Mouse (Mus musculus) natural killer cell, adult 2 months (primary cell): ENCODE measurements around the gene Synpo2.

ENCODE experiments used
- DNase-seq, 2 experiments: peaks; one replicate each; pipeline ENCODE4 v3.0.0; 2022; ENCODE audit warnings: low spot score in 2 of 2

The Synpo2 gene

DNA sequence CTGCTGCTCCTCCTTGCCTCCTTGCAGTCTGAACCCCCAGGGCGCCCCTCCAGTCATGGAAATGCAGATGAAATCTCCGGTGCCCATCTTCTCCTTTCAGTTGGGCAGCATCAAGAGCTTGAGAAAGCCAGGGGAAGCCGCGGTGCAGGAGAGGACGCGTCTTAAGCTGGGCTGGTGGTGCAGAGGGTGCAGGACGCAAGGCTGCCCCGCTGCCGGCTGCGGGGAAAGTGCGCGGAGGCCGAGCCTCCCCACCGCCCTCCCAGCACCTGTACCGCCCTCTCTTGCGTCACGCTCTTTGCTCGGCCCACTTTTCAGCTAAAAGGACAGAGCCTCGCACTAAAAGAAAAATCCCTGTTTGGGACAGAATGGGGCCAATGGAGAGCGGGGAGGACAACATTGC lies at the start of gene Synpo2:
Gene Synpo2, minus strand, starts transcription at position 229 of the 400 bp plus-strand sequence.
- peak in 1 of 2 experiments; percentile 6 for DNase-seq

- no peak for DNase-seq
Observed at GRCm38 (mm10) chr3:123285649-123286048, 49.7 kb upstream of the Synpo2 start.

DNA sequence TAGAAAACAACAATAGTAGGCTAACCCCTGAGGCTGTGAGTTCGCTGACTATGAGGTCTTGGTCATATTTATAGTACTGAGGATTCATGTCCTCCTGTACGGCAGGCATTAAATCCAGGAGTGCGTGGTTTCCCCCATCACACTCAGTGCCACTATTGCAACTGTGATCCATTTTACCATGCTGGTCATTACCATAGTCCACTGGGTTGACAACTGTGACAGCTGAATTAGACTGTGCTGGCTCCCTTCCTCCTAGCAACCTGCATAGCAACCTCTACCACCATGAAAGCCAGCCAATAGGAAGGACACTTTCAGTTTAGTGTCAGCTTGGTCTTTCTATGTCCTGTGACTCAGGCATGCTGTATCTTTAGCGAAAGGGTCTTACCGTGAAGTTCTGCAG lies 48.3 kb upstream of the Synpo2 start:
- no peak for DNase-seq

DNA sequence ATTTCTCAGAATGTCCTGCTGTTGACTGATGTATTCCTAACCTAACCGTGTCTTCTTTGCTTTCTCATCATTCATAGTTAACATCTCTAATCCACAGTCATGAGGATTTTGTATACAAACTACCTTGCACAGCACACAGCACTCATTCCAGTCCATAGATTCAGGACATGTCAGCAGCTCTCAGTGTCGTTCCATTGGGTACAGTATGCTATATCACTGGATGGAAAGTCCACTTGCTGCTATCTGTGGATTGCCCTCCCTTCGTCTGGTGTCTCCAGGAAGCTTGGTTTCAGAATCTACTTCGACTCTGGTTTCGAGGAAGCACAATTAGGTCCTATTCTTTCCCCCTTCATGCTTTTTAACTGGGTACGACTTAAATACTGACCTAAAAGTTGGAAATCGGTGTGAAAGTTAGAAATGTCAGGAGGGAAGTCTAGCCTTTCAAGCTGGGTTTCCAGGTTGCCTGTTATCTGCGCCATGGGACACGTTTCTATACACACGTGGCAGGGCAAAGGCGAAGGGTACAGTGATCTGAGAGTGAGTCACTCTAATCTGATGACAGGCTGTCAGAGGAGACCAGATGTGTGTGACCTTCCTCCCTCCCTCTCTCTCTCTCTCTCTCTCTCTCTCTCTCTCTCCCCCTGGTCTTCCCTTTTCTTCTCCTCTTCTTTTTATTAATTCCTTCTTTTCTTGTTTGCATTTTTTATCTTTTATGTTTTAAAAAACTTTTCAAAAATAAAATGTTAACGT lies 47.1 kb upstream of the Synpo2 start:
- no peak for DNase-seq

GRCm38 (mm10) chr3:123267741-123268201 lies 31.8 kb upstream of the Synpo2 start:
- peak; percentile 7 to 15 for DNase-seq

DNA sequence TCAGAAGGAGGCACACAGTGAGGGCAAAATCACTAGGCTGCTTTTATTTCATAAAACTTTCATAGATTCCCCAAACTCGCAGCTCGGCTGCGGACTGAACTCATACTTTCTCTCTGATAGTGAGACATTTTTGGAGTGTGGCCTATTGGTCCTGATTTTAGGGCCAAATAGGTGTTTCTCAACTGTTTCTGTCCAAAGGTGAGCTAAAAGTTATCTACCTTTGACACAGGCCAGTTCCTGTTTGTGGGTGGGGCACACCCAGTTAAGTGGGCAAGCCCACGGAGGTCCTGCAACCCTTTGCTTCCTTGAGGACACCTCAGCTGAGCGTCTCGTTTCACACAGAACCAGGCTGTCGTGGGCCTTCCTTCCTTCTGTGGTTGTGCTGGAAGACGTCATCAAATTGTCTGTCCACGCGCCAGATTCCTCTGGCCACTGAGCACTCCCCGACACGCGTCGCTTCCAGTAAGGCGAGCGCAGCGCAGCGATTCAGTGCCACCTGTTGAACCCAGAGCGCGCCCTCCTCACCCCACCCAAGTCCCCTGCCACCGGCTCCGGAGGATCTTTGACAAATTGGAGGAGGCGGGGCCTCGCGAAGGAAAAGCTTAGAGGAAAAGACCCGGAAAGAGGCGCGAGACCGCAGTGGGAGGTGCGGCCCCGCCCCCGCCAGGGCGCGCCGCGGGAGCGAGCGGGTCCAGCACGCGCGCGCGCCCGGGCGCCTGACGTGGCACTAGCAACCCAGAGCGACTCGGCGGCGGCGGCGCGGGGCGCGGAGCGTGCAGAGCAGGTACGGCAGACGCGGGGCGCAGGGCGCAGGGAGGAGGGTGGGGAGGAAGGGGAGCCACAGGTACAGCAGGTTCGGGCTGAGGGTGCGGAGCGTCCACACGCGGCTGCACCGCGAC lies 31.1 kb upstream of the Synpo2 start, which contains the start of gene Sec24d:
Gene Sec24d, plus strand, starts transcription at position 703 of the 899 bp plus-strand sequence.
- DNase-seq: peak; percentile 73 to 75

DNA sequence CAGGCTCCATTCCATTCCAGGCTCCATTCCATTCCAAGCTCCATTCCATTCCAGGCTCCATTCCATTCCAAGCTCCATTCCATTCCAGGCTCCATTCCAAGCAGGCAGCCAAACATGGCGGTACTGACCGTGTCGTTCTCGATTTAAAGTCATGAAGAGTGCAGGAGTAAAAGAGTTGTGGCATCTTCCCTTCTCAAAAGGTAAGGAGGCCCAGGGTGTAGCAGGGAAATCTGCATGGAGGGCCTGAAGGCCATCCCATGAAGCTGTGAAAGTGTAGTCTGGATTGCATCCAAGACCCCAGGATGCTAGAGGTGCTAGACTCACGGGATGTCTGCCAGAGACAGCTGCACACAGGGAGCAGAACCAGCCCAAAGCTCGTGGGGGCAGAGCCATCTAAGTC lies 28.8 kb upstream of the Synpo2 start:
- no peak for DNase-seq

DNA sequence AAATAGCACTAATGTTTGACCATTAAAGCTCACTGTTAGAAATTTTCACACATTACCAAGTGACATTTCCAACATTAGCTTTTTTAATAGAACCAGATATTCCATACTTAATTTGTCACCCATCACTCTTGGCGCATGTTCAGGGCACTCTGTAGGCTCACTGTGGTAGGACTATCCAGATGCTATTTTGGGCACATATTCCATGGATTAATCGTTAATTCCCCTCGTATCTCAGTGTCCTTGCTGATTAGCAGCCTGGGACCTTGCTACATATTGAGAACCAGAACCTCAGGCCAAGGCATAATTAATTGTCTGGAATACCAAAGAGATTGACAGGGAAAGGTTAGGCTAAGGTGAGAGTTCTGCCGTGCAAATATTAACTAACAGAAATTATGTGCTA lies 22.8 kb upstream of the Synpo2 start:
- no peak for DNase-seq

DNA sequence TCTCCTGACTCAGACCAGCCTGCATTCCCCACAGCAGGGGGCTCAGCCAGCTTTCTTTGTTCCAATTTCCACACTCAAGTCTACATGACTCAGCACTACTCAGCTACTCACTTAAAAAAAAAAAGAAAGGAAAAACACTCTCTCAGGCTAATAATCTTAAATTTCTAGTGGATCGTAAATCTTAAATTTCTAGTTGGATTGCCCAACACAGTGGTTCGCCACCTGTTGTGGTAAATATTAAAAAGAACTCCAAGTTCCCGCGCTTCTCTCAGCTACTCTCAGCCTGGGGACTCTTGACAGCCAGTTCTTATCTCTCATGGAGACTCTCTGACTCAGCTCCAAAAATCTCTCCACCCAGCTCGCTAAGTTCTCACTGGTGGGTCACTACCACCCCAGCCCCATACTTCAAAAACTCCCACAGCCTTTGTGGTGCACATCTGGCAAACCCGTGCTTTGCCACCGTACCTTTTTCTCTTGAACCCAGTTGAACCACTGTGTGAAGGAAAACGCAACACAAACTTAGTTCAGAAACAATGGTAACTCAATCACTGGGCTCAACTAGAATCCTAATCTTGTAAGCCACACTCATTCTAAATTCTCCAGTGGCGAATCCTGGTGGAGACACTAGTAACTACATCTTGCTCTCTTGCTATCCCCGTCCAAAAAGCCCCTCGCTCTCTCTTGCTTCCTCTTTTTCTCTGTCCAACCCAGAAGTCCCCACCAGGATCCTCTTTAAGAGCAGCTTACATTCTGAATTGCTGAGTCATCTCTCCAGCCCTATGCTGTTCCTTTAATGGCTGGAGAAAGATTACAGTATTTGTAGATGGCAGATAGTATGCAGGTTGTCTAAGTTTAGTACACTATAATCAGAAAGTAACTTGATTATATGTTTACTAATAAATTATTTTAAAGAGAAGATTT lies 20.5 kb upstream of the Synpo2 start:
- peak in 1 of 2 experiments; percentile 8 for DNase-seq

DNA sequence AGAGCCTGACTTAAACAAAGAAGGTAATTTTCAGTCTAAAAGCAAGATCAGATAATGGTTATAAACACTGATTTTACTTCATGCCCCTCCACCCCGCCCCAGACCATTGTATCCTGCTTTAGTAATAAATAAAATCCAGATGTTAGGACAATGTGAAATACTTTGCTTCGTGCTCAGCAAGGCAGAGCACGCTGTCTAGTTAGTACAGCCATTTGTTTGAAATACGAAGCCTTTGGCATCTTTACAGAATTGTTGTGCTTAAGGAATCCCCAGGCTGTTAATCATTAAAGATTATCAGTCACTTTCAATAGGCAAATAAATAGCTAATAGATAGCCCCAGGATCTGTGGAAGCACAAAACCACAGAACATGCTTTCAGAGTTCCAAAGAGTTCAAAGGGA lies 9.7 kb upstream of the Synpo2 start:
- DNase-seq: no peak

DNA sequence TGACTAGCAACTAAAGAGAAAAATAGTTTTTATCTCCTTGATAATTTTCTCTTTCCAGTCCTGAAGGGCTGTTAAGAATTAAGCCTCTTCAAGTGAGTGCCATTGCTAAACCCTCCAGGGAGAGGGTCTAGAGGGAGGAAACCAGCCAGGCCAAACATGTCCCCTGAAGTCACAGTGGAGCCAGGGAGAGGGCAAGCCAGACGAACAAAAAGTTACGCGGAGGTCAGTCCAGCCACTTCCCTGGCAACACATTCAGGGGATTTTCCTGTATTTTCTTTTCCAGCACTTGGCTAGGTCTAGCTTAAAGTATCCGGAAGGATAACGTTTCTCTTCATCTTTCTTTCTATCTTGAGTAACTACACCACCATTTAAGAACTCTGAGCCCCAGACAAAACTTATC lies 8.4 kb upstream of the Synpo2 start:
- no peak for DNase-seq

GRCm38 (mm10) chr3:123237446-123237845 lies 1.5 kb upstream of the Synpo2 start:
- no peak for DNase-seq

DNA sequence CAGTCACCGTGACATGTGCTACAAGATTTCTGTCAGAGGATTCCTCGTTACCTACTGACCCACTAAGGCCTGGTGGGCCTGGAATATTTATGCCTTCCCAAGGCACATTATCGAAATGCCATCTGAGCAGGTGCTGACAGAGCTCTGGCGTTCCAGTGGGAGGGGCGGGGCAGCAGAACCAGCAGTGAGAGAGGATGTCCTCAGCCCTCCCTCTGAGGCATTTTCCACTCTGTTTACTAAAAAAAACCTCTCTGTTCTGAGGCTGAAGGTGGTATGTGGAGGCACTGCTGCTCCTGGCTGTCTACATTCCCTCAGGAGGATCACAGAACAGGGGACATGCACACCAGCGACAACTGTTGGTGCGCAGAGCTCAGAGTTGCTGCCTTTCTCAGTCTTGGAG lies 1.1 kb upstream of the Synpo2 start:
- DNase-seq: no peak

DNA sequence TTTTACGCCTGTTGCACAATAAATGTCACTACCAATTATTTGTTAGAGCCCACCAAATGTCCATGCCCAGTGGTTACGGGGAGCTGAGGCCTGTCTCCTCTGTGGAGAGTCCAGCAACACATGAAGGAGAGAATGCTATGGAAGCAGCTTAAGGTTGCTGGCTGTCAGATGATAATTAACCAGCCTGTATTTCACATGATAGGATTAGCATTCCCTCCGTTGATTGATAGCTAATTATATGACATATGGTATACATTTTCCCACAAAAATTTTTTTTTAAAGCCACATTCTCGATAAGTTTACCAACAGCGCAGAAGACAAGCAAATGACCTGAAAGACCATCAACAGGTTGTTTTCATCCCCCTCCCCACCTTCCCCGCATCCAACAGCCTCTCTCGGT lies 454 bp downstream of the Synpo2 start:
- DNase-seq: no peak

GRCm38 (mm10) chr3:123234191-123234836 lies 1.6 kb downstream of the Synpo2 start:
- peak in 1 of 2 experiments; percentile 8 for DNase-seq

- DNase-seq: no peak
Observed at GRCm38 (mm10) chr3:123231639-123232038, 4.3 kb downstream of the Synpo2 start.

DNA sequence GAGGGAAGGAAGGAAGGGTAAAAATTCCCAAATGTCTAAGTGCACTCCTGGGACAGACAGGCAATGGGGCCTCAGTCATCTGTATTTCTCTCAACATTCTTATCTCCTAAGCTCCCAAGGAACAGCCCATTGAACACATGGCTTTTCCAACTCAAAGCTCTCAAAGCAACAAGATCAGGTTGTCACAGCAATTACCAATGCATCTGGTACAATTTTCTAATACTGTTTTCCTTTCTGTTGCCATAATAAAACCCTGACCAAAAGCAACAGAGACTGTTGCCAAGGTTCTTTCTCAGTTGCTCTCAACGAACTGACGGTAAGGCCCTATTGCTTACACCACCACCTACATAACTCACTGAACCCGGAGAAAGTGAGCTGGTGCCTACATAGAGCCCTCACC lies 8.7 kb downstream of the Synpo2 start:
- no peak for DNase-seq

DNA sequence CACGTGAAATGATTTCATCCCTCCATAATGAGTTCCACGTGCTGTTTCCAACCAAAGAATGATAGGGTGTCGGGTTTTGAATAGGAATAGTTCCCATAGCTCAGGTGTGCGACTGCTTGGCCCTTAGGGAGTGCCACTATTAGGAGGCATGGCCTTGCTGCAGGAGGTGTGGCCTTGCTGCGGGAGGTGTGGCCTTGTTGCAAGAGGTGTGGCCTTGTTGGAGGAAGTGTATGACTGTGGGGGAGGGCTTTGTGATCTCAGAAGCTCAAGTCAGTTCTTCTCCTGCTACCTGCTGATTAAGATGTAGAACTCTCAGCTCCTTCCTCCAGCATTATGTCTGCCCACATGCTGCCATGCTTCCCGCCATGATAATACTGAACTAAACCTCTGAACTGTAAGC lies 17.3 kb downstream of the Synpo2 start:
- no peak for DNase-seq

GRCm38 (mm10) chr3:123208891-123209290 lies 27.1 kb downstream of the Synpo2 start:
- no peak for DNase-seq

DNA sequence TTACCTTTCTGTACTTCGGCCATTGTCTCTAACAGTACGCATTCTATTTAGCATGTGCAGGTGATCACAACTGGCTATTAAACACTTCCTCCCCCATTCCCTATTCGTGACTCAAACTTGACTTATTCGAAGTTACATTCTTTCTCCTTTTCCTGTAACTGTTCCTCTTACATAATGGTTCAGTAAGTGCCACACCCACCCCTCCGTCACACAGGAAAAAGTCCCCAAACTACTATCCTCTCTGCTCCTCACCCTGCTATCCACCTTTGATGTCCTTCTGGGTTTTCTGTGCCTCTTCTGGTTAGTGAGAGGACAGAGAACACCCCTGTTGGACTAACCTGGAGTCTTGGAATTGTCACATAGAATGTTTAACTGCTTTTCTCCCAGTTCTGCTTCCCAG lies 28.6 kb downstream of the Synpo2 start:
- DNase-seq: no peak

DNA sequence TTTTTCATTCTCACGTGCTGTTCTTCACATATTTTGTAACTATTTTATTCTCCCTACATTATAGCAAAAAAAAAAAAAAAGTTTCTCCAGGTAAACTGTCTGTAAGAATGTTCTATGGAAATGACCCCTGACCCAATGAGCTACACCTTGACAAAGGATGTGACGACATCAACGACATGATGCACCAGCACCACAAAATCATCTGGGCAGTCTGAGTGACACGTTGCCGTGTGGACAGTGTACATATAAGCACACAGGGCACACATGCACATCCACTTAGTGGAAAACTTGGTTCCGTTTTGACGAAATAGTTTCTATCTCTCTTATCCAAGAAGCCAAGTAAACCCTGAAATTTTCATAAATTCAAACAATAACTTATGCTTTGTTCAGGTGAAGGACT lies 30.5 kb downstream of the Synpo2 start:
- DNase-seq: no peak
